Mouse (Mus musculus) layer of hippocampus, adult 9-11 months (tissue): ENCODE measurements around the gene Adam19.
"Not testable (repeated sequence)": the region's sequence is repeated elsewhere in the genome, so short reads cannot be mapped to it uniquely, and the experiment has no call there.

Experiments used
- DNase-seq: peaks from one replicate; pipeline ENCODE4 v3.0.0; 2022

The Adam19 gene

GRCm38 (mm10) chr11:46143342-46143741, 87.5 kb downstream of the Adam19 start:
- no peak for DNase-seq

GRCm38 (mm10) chr11:46145163-46145875, 89.5 kb downstream of the Adam19 start:
- DNase-seq, result no peak

GRCm38 (mm10) chr11:46146619-46147018, 90.8 kb downstream of the Adam19 start:
- no peak for DNase-seq

GRCm38 (mm10) chr11:46156945-46157344, 101.2 kb downstream of the Adam19 start:
- peak; percentile 16 for DNase-seq

- DNase-seq, result no peak
Observed at GRCm38 (mm10) chr11:46157462-46157861, 101.7 kb downstream of the Adam19 start.

GRCm38 (mm10) chr11:46165866-46166585, 110.2 kb downstream of the Adam19 start, which contains the start of gene Nipal4:
TSS of gene Nipal4 (minus strand) at chr11:46166508.
- DNase-seq, result peak; percentile 42

- no peak for DNase-seq
Observed at GRCm38 (mm10) chr11:46168506-46168905, 112.7 kb downstream of the Adam19 start.

GRCm38 (mm10) chr11:46169908-46170307, 114.1 kb downstream of the Adam19 start:
- DNase-seq, result peak; percentile 80

GRCm38 (mm10) chr11:46172128-46172527, 116.3 kb downstream of the Adam19 start:
- DNase-seq, result no peak

GRCm38 (mm10) chr11:46176155-46176554, 120.4 kb downstream of the Adam19 start:
- no peak for DNase-seq

GRCm38 (mm10) chr11:46177246-46178043, 121.7 kb downstream of the Adam19 start:
- no peak for DNase-seq

- not testable (repeated sequence) for DNase-seq
Observed at GRCm38 (mm10) chr11:46182031-46182430, 126.2 kb downstream of the Adam19 start.

GRCm38 (mm10) chr11:46184946-46185345, 129.2 kb downstream of the Adam19 start:
- DNase-seq, result no peak

GRCm38 (mm10) chr11:46185486-46185885, 129.7 kb downstream of the Adam19 start:
- peak; percentile 35 for DNase-seq

GRCm38 (mm10) chr11:46188283-46188682, 132.5 kb downstream of the Adam19 start:
- no peak for DNase-seq

GRCm38 (mm10) chr11:46194175-46194574, 138.4 kb downstream of the Adam19 start:
- DNase-seq, result no peak
